Mouse (Mus musculus) MEL (cell line): ENCODE results near the gene Atxn10. TPM values are rescaled to one million over a fixed set of nuclear protein-coding genes. Genes with fewer than 3 reads are reported as not detected.

Experiments
- DNase-seq: peaks from one replicate; pipeline ENCODE4 v3.0.0; 2011; ENCODE audit warnings: low read depth, low spot score
- H3K27ac ChIP-seq: 2 replicates; pipeline ENCODE4 v1.5.1; 2012; ENCODE audit warnings: low read depth, mild to moderate bottlenecking, control low read depth, low read length, moderate library complexity; ENCODE audit not compliant: control insufficient read depth
- H3K27me3 ChIP-seq, 2 experiments: fragments of 150-350 bp in 1 of 2; sonication (generic) in 1 of 2; 2 replicates each; pipeline ENCODE4 v1.6.1; 2012; ENCODE audit warnings: low read length in 2 of 2, mild to moderate bottlenecking in 2 of 2, improper control_type of control experiment in 1 of 2, moderate library complexity in 1 of 2; ENCODE audit not compliant: insufficient read depth in 2 of 2, control insufficient read depth in 1 of 2
- H3K36me3 ChIP-seq, 2 experiments: 2 replicates each; pipeline ENCODE4 v1.6.1; 2012 to 2014; ENCODE audit warnings: low read length in 2 of 2, improper control_type of control experiment in 1 of 2, inconsistent platforms in 1 of 2, mild to moderate bottlenecking in 1 of 2; ENCODE audit not compliant: insufficient read depth in 2 of 2, control insufficient read depth in 1 of 2
- H3K4me1 ChIP-seq, 2 experiments: fragments of 150-350 bp in 1 of 2; sonication (generic) in 1 of 2; 2 replicates each; pipeline ENCODE4 v1.6.1; 2012; ENCODE audit warnings: low read length in 2 of 2, improper control_type of control experiment in 1 of 2, mild to moderate bottlenecking in 1 of 2; ENCODE audit not compliant: insufficient read depth in 2 of 2, control insufficient read depth in 1 of 2
- H3K4me3 ChIP-seq, 2 experiments: fragments of 150-350 bp in 1 of 2; sonication (generic) in 1 of 2; 2 replicates each; pipeline ENCODE4 v1.5.1; 2012; ENCODE audit warnings: low read depth in 2 of 2, low read length in 2 of 2, mild to moderate bottlenecking in 2 of 2, moderate library complexity in 2 of 2, control low read depth in 1 of 2, improper control_type of control experiment in 1 of 2; ENCODE audit not compliant: control insufficient read depth in 1 of 2, insufficient read depth in 1 of 2
- H3K79me2 ChIP-seq: 2 replicates; pipeline ENCODE4 v1.6.1; 2012; ENCODE audit warnings: mild to moderate bottlenecking, low read length, moderate library complexity; ENCODE audit not compliant: control insufficient read depth, poor library complexity, insufficient read depth
- H3K9ac ChIP-seq: 2 replicates; pipeline ENCODE4 v1.6.1; 2012; ENCODE audit warnings: low read depth, mild to moderate bottlenecking, control low read depth, low read length, moderate library complexity; ENCODE audit not compliant: control insufficient read depth, poor library complexity, severe bottlenecking
- H3K9me3 ChIP-seq: fragments of 150-350 bp; sonication (generic); replicated peaks from 2 replicates; pipeline ENCODE4 v1.6.1; 2012; ENCODE audit warnings: mild to moderate bottlenecking, low read length, improper control_type of control experiment, moderate library complexity; ENCODE audit not compliant: insufficient read depth
- CHD2 ChIP-seq: IDR thresholded peaks from 2 replicates; pipeline ENCODE4 v1.6.1; 2011; ENCODE audit warnings: low read length, improper control_type of control experiment
- CTCF ChIP-seq, 3 experiments: IDR thresholded peaks in 2 of 3; conservative IDR thresholded peaks in 1 of 3; 2 replicates each; pipeline ENCODE4 v1.5.1; 2011 to 2012; ENCODE audit warnings: low read length in 3 of 3, low read depth in 2 of 3, mild to moderate bottlenecking in 2 of 3, improper control_type of control experiment in 1 of 3, inconsistent platforms in 1 of 3, mixed read lengths in 1 of 3, moderate library complexity in 1 of 3; ENCODE audit not compliant: control insufficient read depth in 1 of 3, insufficient read depth in 1 of 3, poor library complexity in 1 of 3, severe bottlenecking in 1 of 3
- ELF1 ChIP-seq: IDR thresholded peaks from 2 replicates; pipeline ENCODE4 v1.6.1; 2014; ENCODE audit warnings: low read depth, mild to moderate bottlenecking, inconsistent platforms, low read length, improper control_type of control experiment, moderate library complexity
- GABPA ChIP-seq: IDR thresholded peaks from 2 replicates; pipeline ENCODE4 v1.6.1; 2012; ENCODE audit warnings: low read depth, mild to moderate bottlenecking, inconsistent platforms, low read length, improper control_type of control experiment, moderate library complexity
- HCFC1 ChIP-seq: IDR thresholded peaks from 2 replicates; pipeline ENCODE4 v1.6.1; 2012; ENCODE audit warnings: low read depth, mild to moderate bottlenecking, inconsistent platforms, low read length, improper control_type of control experiment, moderate library complexity
- KAT2A ChIP-seq: conservative IDR thresholded peaks from 2 replicates; pipeline ENCODE4 v1.6.1; 2012; ENCODE audit warnings: low read depth, low read length, improper control_type of control experiment, inconsistent platforms
- MAFK ChIP-seq: IDR thresholded peaks from 2 replicates; pipeline ENCODE4 v1.6.1; 2011; ENCODE audit warnings: low read depth, mild to moderate bottlenecking, low read length, improper control_type of control experiment, borderline replicate concordance
- MAZ ChIP-seq: IDR thresholded peaks from 2 replicates; pipeline ENCODE4 v1.6.1; 2012; ENCODE audit warnings: low read depth, mild to moderate bottlenecking, inconsistent platforms, low read length, improper control_type of control experiment
- MEF2A ChIP-seq: IDR thresholded peaks from 2 replicates; pipeline ENCODE4 v1.6.1; 2014; ENCODE audit warnings: low read depth, mild to moderate bottlenecking, inconsistent platforms, low read length, improper control_type of control experiment; ENCODE audit not compliant: poor library complexity, insufficient replicate concordance, severe bottlenecking; ENCODE audit errors: extremely low read depth
- MXI1 ChIP-seq: IDR thresholded peaks from 2 replicates; pipeline ENCODE4 v1.6.1; 2011; ENCODE audit warnings: mild to moderate bottlenecking, low read depth, low read length, improper control_type of control experiment
- MYB ChIP-seq: IDR thresholded peaks from 2 replicates; pipeline ENCODE4 v1.6.1; 2011; ENCODE audit warnings: mild to moderate bottlenecking, low read depth, low read length, improper control_type of control experiment
- POLR2AphosphoS2 ChIP-seq: IDR thresholded peaks from 2 replicates; pipeline ENCODE4 v1.6.1; 2011; ENCODE audit warnings: low read length, improper control_type of control experiment
- RAD21 ChIP-seq: IDR thresholded peaks from 2 replicates; pipeline ENCODE4 v1.6.1; 2011; ENCODE audit warnings: mild to moderate bottlenecking, low read depth, low read length, improper control_type of control experiment
- RCOR1 ChIP-seq: IDR thresholded peaks from 2 replicates; pipeline ENCODE4 v1.6.1; 2012; ENCODE audit warnings: low read depth, mild to moderate bottlenecking, inconsistent platforms, low read length, improper control_type of control experiment
- SMC3 ChIP-seq: IDR thresholded peaks from 2 replicates; pipeline ENCODE4 v1.6.1; 2011; ENCODE audit warnings: low read depth, low read length, improper control_type of control experiment
- TAL1 ChIP-seq: IDR thresholded peaks from 2 replicates; pipeline ENCODE4 v1.6.1; 2012; ENCODE audit warnings: mild to moderate bottlenecking, inconsistent platforms, low read length, moderate library complexity, mixed read lengths
- TCF12 ChIP-seq: IDR thresholded peaks from 2 replicates; pipeline ENCODE4 v1.6.1; 2014; ENCODE audit warnings: low read depth, mild to moderate bottlenecking, inconsistent platforms, low read length, improper control_type of control experiment, moderate library complexity
- UBTF ChIP-seq: IDR thresholded peaks from 2 replicates; pipeline ENCODE4 v1.6.1; 2012; ENCODE audit warnings: low read depth, mild to moderate bottlenecking, inconsistent platforms, low read length, improper control_type of control experiment, moderate library complexity, borderline replicate concordance; ENCODE audit not compliant: insufficient read depth
- USF1 ChIP-seq: IDR thresholded peaks from 2 replicates; pipeline ENCODE4 v1.6.1; 2014; ENCODE audit warnings: low read depth, mild to moderate bottlenecking, inconsistent platforms, low read length, improper control_type of control experiment, moderate library complexity
- USF2 ChIP-seq, 2 experiments: IDR thresholded peaks; 2 replicates each; pipeline ENCODE4 v1.6.1; 2011 to 2012; ENCODE audit warnings: improper control_type of control experiment in 2 of 2, low read length in 2 of 2, borderline replicate concordance in 1 of 2, inconsistent platforms in 1 of 2, low read depth in 1 of 2, mild to moderate bottlenecking in 1 of 2; ENCODE audit not compliant: insufficient read depth in 1 of 2
- ZMIZ1 ChIP-seq: IDR thresholded peaks from 2 replicates; pipeline ENCODE4 v1.6.1; 2012; ENCODE audit warnings: low read depth, mild to moderate bottlenecking, inconsistent platforms, low read length, improper control_type of control experiment, moderate library complexity
- polyA plus RNA-seq, 2 experiments: library from polyadenylated mRNA; stranded (reverse) in 1 of 2; unstranded in 1 of 2; fragments of >175 nt in 1 of 2; fragments of >200 nt in 1 of 2; gene quantifications; 2 replicates each; pipeline versions ENCODE4 v1.2.1 to v1.2.4; 2012; ENCODE audit warnings: low replicate concordance in 2 of 2, low read depth in 1 of 2; ENCODE audit not compliant: insufficient read length in 2 of 2, insufficient read depth in 1 of 2, missing spikeins in 1 of 2
- total RNA-seq: library from RNA; depleted of rRNA; stranded (reverse); fragments of 300-350 nt; gene quantifications from 2 replicates; pipeline ENCODE4 v1.2.3, GENCODE M21; 2012

The Atxn10 gene
- total and polyA plus RNA-seq, 3 experiments, result 24.5 to 75.6 (median 45.0) TPM

DNA sequence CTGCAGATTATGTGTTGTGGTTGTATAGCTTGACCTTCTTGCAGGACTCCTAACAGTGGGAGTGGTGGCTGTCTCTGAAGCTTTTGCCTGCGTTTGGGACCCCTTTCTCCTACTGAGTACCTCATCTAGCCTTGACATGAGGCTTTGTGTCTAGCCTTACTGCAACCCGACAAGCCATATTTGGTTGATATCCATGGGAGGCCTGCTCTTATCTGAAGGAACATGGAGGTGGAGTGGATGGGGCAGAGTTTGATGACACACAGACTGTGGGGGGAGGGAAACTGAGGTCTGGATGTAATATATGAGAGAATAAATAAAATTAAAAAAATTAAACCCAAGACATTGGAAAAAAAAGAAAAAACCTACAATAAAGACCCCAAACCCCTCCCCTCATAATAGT, 14.1 kb downstream of the Atxn10 start:
- no peaks in the 10 kb centered on the region for H3K9me3 ChIP-seq
- TF ChIP-seq RAD21 (no peak), GABPA (no peak)
- peaks cover 0 to 8% of the 10 kb centered on the region in 2 experiments; a peak in 2 of 4 replicates for H3K36me3 ChIP-seq
- no peak overlapping the region for H3K27ac ChIP-seq
- H3K4me1 ChIP-seq, result peaks cover 2 to 10% of the 10 kb centered on the region in 2 experiments; a peak in 3 of 4 replicates
- DNase-seq, result peak; percentile 13
- H3K79me2 ChIP-seq, result peaks cover 3% of the 10 kb centered on the region; the same call in 1 of the 2 replicates
- no peak overlapping the region for H3K9ac ChIP-seq
- H3K27me3 ChIP-seq, result no peaks in the 10 kb centered on the region
- no peak overlapping the region for H3K4me3 ChIP-seq

DNA sequence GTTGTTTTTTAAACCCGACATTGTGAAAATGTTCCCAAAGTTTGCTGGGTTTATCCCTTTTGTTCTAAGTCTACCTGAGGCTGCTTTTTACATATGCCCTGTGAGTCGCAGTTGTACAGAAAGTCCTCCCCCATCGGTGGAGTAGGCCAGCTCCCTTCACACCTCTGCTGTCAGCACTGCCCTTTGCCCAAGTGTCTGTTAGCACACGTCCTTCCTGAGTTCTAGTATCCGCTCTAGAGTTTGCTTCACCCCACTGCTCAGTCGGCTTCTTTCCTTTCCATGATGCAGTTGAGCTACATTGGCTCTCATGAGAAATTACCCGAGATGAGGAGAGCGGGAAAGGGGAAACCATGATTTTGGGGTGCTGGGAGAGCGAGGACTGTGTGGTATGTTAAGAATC, 18.0 kb downstream of the Atxn10 start:
- Histone ChIP-seq H3K9me3 (no peaks in the 10 kb centered on the region), H3K36me3 (peaks cover 0 to 3% of the 10 kb centered on the region in 2 experiments; a peak in 2 of 4 replicates), H3K79me2 (0 out of 2 replicates have a peak, but pooled peaks cover 1% of the 10 kb centered on the region), H3K27me3 (no peaks in the 10 kb centered on the region), H3K4me1 (peaks cover 0 to 7% of the 10 kb centered on the region in 2 experiments; a peak in 1 of 4 replicates), H3K27ac (no peak overlapping the region), H3K4me3 (no peak overlapping the region), H3K9ac (no peak overlapping the region)
- no peak for DNase-seq
- TF ChIP-seq SMC3, result no peak
- no peak for TF ChIP-seq MAFK
- no peak for TF ChIP-seq TCF12
- no peak for TF ChIP-seq MYB
- TF ChIP-seq CHD2, result no peak
- TF ChIP-seq HCFC1, result no peak

DNA sequence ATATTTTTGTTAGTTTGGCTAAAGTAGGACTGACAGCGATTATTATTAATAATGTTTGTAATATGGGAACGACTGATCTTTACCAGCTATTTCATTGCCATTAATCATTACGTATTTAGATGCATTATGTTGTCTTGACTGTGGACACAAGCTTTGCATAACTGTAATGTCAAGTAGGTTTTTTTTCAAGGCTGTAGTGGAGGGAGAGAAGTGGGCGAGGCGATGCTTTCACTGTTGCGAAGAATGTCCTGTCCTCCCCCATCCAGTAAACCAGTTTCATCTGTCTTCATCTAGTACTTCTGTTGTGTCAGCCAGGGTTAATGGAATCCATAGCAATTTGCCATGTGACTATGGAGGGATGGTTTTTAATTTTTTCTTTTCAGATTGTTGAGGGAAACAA, 20.1 kb downstream of the Atxn10 start:
- Histone ChIP-seq H3K79me2 (0 out of 2 replicates have a peak, but pooled peaks cover 1% of the 10 kb centered on the region), H3K9me3 (no peaks in the 10 kb centered on the region), H3K4me1 (no peaks in the 10 kb centered on the region), H3K4me3 (no peak overlapping the region), H3K9ac (no peak overlapping the region), H3K36me3 (no peaks in the 10 kb centered on the region), H3K27ac (no peak overlapping the region), H3K27me3 (no peaks in the 10 kb centered on the region)
- DNase-seq, result no peak
- TF ChIP-seq ELF1, result no peak
- TF ChIP-seq UBTF, result no peak
- TF ChIP-seq USF2 (IDR thresholded peaks at IDR 0.05; ENCODE audit: borderline replicate concordance in 1 of 2, insufficient read depth in 1 of 2, low read depth in 1 of 2, low read length in 2 of 2), result no peak
- no peak for TF ChIP-seq SMC3
- TF ChIP-seq MAZ, result no peak
- TF ChIP-seq POLR2AphosphoS2, result no peak
- no peak for TF ChIP-seq RCOR1
- TF ChIP-seq MEF2A, result no peak
- TF ChIP-seq TCF12, result no peak
- no peak for TF ChIP-seq TAL1
- no peak for TF ChIP-seq KAT2A
- TF ChIP-seq MXI1, result no peak
- no peak for TF ChIP-seq CTCF (IDR thresholded peaks at IDR 0.05 in 2 of 3, conservative IDR thresholded peaks at IDR 0.05 in 1 of 3; ENCODE audit: control insufficient read depth in 1 of 3, insufficient read depth in 1 of 3, low read depth in 2 of 3, low read length in 3 of 3, poor library complexity in 1 of 3, severe bottlenecking in 1 of 3)
- TF ChIP-seq MYB, result no peak
- TF ChIP-seq ZMIZ1, result no peak
- TF ChIP-seq USF1, result no peak
